Mouse (Mus musculus) liver, embryonic 16.5 days (tissue): ENCODE measurements at regions not wholly inside any gene's neighbourhood (a gene's known extent, or its start where the extent isn't known, plus 50 kb on each side); places are given as distances from the start of the nearest gene placed in this dataset.

ENCODE experiments used
- ATAC-seq: fragments of 200-750 bp; cut with Nextera tagmentation; 2 replicates; pipeline ENCODE4 v1.8.0; 2017; ENCODE audit warnings: low read depth, mild to moderate bottlenecking, moderate number of reproducible peaks, moderate library complexity
- H3K27ac ChIP-seq: fragments of 300-500 bp; sonication (generic); 2 replicates; pipeline ENCODE4 v1.5.1; 2014; ENCODE audit warnings: mild to moderate bottlenecking, low read length
- H3K27me3 ChIP-seq: fragments of 300-500 bp; sonication (generic); 2 replicates; pipeline ENCODE4 v1.6.1; 2014; ENCODE audit warnings: low read depth, low read length, mixed read lengths; ENCODE audit not compliant: control insufficient read depth, insufficient read depth
- H3K36me3 ChIP-seq: fragments of 300-500 bp; sonication (generic); 2 replicates; pipeline ENCODE4 v1.6.1; 2014; ENCODE audit warnings: mild to moderate bottlenecking; ENCODE audit not compliant: control insufficient read depth, insufficient read depth
- H3K4me1 ChIP-seq: fragments of 300-500 bp; sonication (generic); 2 replicates; pipeline ENCODE4 v1.6.1; 2014; ENCODE audit warnings: low read depth, low read length, mixed read lengths; ENCODE audit not compliant: control insufficient read depth
- H3K4me2 ChIP-seq: fragments of 300-500 bp; sonication (generic); 2 replicates; pipeline ENCODE4 v1.6.1; 2014; ENCODE audit warnings: low read depth, low read length, mixed read lengths
- H3K4me3 ChIP-seq: fragments of 300-500 bp; sonication (generic); 2 replicates; pipeline ENCODE4 v1.5.1; 2014; ENCODE audit warnings: low read depth, mild to moderate bottlenecking, low read length
- H3K9ac ChIP-seq: fragments of 300-500 bp; sonication (generic); 2 replicates; pipeline ENCODE4 v1.6.1; 2014; ENCODE audit warnings: low read depth, low read length
- H3K9me3 ChIP-seq: fragments of 300-500 bp; sonication (generic); replicated peaks from 2 replicates; pipeline ENCODE4 v1.6.1; 2016; ENCODE audit warnings: low read length; ENCODE audit not compliant: control insufficient read depth
- WGBS: fragments of 180-500 bp; shearing (Covaris S2); extraction: QIAGEN DNeasy Blood & Tissue Kit; methylation state at CpG from one replicate; pipeline ENCODE4 v1.1.7; 2014; ENCODE audit not compliant: insufficient replicate concordance; 5-methylcytosine and 5-hydroxymethylcytosine counted together

GRCm38 (mm10) chr3:142965604-142966003 is 83.8 kb upstream of the Pkn2 start:
- Histone ChIP-seq H3K27ac (no peak overlapping the region), H3K9ac (no peak overlapping the region), H3K4me1 (no peaks in the 10 kb centered on the region), H3K27me3 (no peaks in the 10 kb centered on the region), H3K4me2 (no peak overlapping the region), H3K9me3 (no peaks in the 10 kb centered on the region), H3K4me3 (no peak overlapping the region), H3K36me3 (no peaks in the 10 kb centered on the region)
- 54% methylated on average over 4 of the region's 4 CpGs for WGBS
- ATAC-seq = no peak

DNA sequence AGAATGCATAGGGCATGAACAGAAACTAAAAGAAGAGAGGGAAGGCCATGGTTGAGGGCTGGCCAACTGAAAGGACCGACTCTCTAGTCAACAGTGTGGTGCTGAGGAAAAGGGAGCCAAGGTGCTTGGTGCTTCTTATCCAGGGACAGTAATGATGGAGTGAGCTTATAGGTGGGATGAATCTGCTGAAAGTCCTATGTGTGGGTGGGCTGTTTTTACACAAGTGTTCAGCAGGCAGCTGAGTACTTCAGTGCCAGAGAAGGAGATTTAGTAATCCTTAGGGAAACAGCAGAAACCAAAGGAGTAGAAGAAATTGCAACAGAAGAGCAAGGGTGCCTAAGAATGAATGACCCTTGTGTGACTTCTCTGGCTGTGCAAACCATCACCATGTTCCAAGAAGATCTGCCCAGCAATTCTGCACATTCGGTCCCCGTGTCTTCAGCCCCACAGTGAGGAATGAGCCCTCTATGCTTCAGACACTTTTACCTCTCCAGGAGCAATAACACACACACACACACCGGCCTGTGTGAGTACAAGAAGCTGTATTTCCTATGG is 82.1 kb upstream of the Pkn2 start:
- Histone ChIP-seq H3K27me3 (no peaks in the 10 kb centered on the region), H3K36me3 (no peaks in the 10 kb centered on the region), H3K27ac (no peak overlapping the region), H3K9ac (no peak overlapping the region), H3K9me3 (no peaks in the 10 kb centered on the region), H3K4me3 (no peak overlapping the region), H3K4me2 (no peak overlapping the region), H3K4me1 (no peaks in the 10 kb centered on the region)
- ATAC-seq = no peak
- 65% methylated on average over 4 of the region's 4 CpGs for WGBS

- no peaks in the 10 kb centered on the region for H3K36me3 ChIP-seq
- H3K4me3 ChIP-seq = no peak overlapping the region
- WGBS = 69% methylated on average over 8 of the region's 8 CpGs
- no peak for ATAC-seq
- H3K9ac ChIP-seq = no peak overlapping the region
- H3K9me3 ChIP-seq = no peaks in the 10 kb centered on the region
- no peak overlapping the region for H3K27ac ChIP-seq
- no peak overlapping the region for H3K4me2 ChIP-seq
- H3K27me3 ChIP-seq = no peaks in the 10 kb centered on the region
- no peaks in the 10 kb centered on the region for H3K4me1 ChIP-seq
These were observed 76.0 kb upstream of the Pkn2 start for GRCm38 (mm10) chr3:142957768-142958167.

GRCm38 (mm10) chr3:142948771-142949170 is 67.0 kb upstream of the Pkn2 start:
- WGBS = 27% methylated on average over 7 of the region's 7 CpGs
- no peak overlapping the region for H3K4me3 ChIP-seq
- H3K36me3 ChIP-seq = no peaks in the 10 kb centered on the region
- no peaks in the 10 kb centered on the region for H3K27me3 ChIP-seq
- no peak overlapping the region for H3K4me2 ChIP-seq
- H3K4me1 ChIP-seq = no peaks in the 10 kb centered on the region
- ATAC-seq = no peak
- H3K9me3 ChIP-seq = no peaks in the 10 kb centered on the region
- no peak overlapping the region for H3K27ac ChIP-seq
- H3K9ac ChIP-seq = no peak overlapping the region

DNA sequence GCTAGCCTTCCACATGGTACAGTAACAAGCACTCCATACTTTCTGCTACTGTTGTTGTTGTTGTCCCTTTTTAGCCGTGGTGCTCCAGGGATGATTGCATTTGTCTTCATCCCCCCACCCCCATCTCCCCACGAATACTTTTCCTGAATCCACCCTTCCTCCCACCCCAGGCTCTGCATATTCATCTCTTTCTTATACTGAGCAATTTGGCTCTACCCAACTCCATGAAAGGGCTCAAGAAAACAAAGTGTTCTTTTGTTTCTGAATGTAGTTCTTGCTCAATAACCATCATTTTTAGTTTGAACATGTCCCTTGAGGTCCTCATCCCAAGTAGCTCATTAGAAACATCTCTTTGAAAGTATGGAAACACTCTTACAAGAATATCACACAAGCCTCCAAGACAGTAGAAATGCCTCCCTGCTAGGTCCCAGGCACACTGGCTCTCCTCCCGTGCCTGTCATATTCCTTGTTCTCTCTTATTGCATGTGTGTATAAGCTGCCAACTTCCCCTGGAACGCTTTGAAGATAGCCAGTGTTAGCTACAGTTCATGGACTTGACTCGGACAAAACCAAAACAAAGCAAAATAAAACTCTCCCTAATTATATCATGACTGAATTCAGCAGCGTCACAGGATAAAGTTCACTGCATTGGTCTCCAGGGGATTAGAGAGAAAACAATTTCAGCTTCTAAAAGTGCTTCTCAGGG is 59.7 kb upstream of the Pkn2 start:
- Histone ChIP-seq H3K9ac (no peak overlapping the region), H3K27me3 (no peaks in the 10 kb centered on the region), H3K4me2 (no peak overlapping the region), H3K4me3 (no peak overlapping the region), H3K27ac (no peak overlapping the region), H3K4me1 (no peaks in the 10 kb centered on the region), H3K36me3 (no peaks in the 10 kb centered on the region), H3K9me3 (no peaks in the 10 kb centered on the region)
- 51% methylated on average over 6 of the region's 6 CpGs for WGBS
- ATAC-seq = no peak

GRCm38 (mm10) chr3:142940874-142941273 is 59.1 kb upstream of the Pkn2 start:
- Histone ChIP-seq H3K9ac (no peak overlapping the region), H3K4me3 (no peak overlapping the region), H3K9me3 (no peaks in the 10 kb centered on the region), H3K4me1 (no peaks in the 10 kb centered on the region), H3K27ac (no peak overlapping the region), H3K4me2 (no peak overlapping the region), H3K27me3 (no peaks in the 10 kb centered on the region), H3K36me3 (no peaks in the 10 kb centered on the region)
- WGBS = 67% methylated on average over 5 of the region's 5 CpGs
- no peak for ATAC-seq

GRCm38 (mm10) chr3:142939773-142940172 is 58.0 kb upstream of the Pkn2 start:
- ATAC-seq = no peak
- H3K4me1 ChIP-seq = no peaks in the 10 kb centered on the region
- no peak overlapping the region for H3K4me3 ChIP-seq
- no peak overlapping the region for H3K9ac ChIP-seq
- no peaks in the 10 kb centered on the region for H3K36me3 ChIP-seq
- H3K9me3 ChIP-seq = no peaks in the 10 kb centered on the region
- H3K27me3 ChIP-seq = no peaks in the 10 kb centered on the region
- 67% methylated on average over 1 of the region's 1 CpGs for WGBS
- no peak overlapping the region for H3K4me2 ChIP-seq
- H3K27ac ChIP-seq = no peak overlapping the region

DNA sequence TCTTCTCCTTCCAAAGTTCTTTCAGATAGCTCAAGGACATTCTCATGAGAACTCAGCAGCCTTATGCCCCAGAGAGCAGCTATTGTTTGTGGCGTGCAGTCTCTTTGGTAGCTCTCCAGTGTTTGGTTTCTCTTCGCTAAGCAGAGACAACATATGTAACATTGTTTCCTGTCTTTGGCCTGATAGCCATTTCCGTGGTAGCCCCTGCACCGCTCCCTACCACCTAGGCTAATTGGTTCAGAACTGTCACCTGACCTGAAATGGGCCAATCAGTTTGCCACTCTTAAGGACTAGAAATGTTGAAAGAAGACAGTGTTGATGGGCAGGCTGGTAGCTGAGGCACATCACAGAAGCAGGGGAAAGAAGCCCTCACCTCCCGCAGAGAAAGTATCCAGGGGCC is 54.1 kb upstream of the Pkn2 start:
- 19% methylated on average over 5 of the region's 5 CpGs for WGBS
- Histone ChIP-seq H3K9ac (no peak overlapping the region), H3K4me3 (no peak overlapping the region), H3K27ac (no peak overlapping the region), H3K36me3 (no peaks in the 10 kb centered on the region), H3K4me1 (no peaks in the 10 kb centered on the region), H3K4me2 (no peak overlapping the region), H3K27me3 (no peaks in the 10 kb centered on the region), H3K9me3 (no peaks in the 10 kb centered on the region)
- peak; percentile 21; the same call in 1 of the 2 replicates for ATAC-seq

DNA sequence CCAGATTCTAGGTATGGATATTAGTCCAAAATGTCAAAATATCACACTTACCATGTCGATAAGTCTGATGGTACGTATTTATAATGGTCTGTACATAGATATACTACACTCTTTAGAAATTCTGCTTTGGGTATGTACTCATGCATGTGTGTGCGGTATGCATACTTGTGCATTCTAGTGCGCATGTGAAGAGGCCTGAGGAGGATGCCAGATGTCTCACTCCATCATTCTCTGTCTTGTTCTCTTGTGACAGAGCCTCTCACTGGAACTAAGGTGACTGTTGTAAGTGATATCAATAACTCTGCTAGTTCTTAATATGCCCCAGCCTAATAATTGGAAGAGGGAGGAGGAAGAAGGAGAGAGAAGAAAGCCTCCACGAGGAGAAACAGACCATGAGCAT is 52.5 kb upstream of the Pkn2 start:
- WGBS = 70% methylated on average over 5 of the region's 5 CpGs
- no peaks in the 10 kb centered on the region for H3K27me3 ChIP-seq

More for the DNA sequence above, 52.5 kb upstream of the Pkn2 start:
- Histone ChIP-seq H3K4me3 (no peak overlapping the region), H3K4me2 (no peak overlapping the region), H3K27ac (no peak overlapping the region), H3K9me3 (no peaks in the 10 kb centered on the region), H3K36me3 (no peaks in the 10 kb centered on the region), H3K4me1 (no peaks in the 10 kb centered on the region), H3K9ac (no peak overlapping the region)
- ATAC-seq = no peak
